Mouse (Mus musculus) hindbrain, embryonic 13.5 days (tissue): ENCODE measurements around the gene Tex30. TPM values are rescaled to one million over a fixed set of nuclear protein-coding genes. Genes with fewer than 3 reads are reported as not detected.
A peak's percentile ranks its signal among the peaks of the same experiment; 100 is the strongest.

ENCODE experiments used
- ATAC-seq: fragments of 200-750 bp; cut with Nextera tagmentation; 2 replicates; pipeline ENCODE4 v1.8.0; 2017; ENCODE audit warnings: moderate TSS enrichment; ENCODE audit not compliant: low FRiP score
- H3K27ac ChIP-seq: fragments of 300-500 bp; sonication (generic); 2 replicates; pipeline ENCODE4 v1.5.1; 2015; ENCODE audit warnings: inconsistent platforms, mild to moderate bottlenecking, moderate library complexity
- H3K27me3 ChIP-seq: fragments of 300-500 bp; sonication (generic); 2 replicates; pipeline ENCODE4 v1.6.1; 2015; ENCODE audit warnings: mild to moderate bottlenecking, inconsistent platforms
- H3K36me3 ChIP-seq: fragments of 300-500 bp; sonication (generic); 2 replicates; pipeline ENCODE4 v1.6.1; 2015; ENCODE audit warnings: mild to moderate bottlenecking, inconsistent platforms
- H3K4me1 ChIP-seq: fragments of 300-500 bp; sonication (generic); replicated peaks from 2 replicates; pipeline ENCODE4 v1.6.1; 2015; ENCODE audit warnings: inconsistent platforms
- H3K4me2 ChIP-seq: fragments of 300-500 bp; sonication (generic); 2 replicates; pipeline ENCODE4 v1.6.1; 2015; ENCODE audit warnings: inconsistent platforms, mild to moderate bottlenecking, moderate library complexity
- H3K4me3 ChIP-seq: fragments of 300-500 bp; sonication (generic); 2 replicates; pipeline ENCODE4 v1.5.1; 2015; ENCODE audit warnings: mild to moderate bottlenecking, inconsistent platforms
- H3K9ac ChIP-seq: fragments of 300-500 bp; sonication (generic); 2 replicates; pipeline ENCODE4 v1.6.1; 2015; ENCODE audit warnings: mild to moderate bottlenecking, inconsistent platforms
- H3K9me3 ChIP-seq: fragments of 300-500 bp; sonication (generic); 2 replicates; pipeline ENCODE4 v1.6.1; 2016; ENCODE audit warnings: inconsistent platforms
- WGBS: fragments of 180-500 bp; shearing (Covaris S2); methylation state at CpG from one replicate; pipeline ENCODE4 v1.1.7; 2015; 5-methylcytosine and 5-hydroxymethylcytosine counted together
- polyA plus RNA-seq: library from polyadenylated mRNA; unstranded; fragments of >200 nt; fragmentation: Nextera tagmentation; extraction: Ambion mirVana; gene quantifications from 2 replicates; pipeline ENCODE4 v1.2.1, GENCODE M21; 2015

Gene Tex30
- 51.7 and 56.6 TPM in 2 replicates for polyA plus RNA-seq

GRCm38 (mm10) chr1:44102259-44102717 lies at the start of gene Tex30:
TSS of gene Tex30 (minus strand) at chr1:44102441.
- Histone ChIP-seq H3K9me3 (no peaks in the 10 kb centered on the region), H3K36me3 (peaks cover 14% of the 10 kb centered on the region), H3K4me2 (peak within 1 kb of the TSS; percentile 71), H3K4me1 (peaks cover 12% of the 10 kb centered on the region), H3K27me3 (no peaks in the 10 kb centered on the region), H3K9ac (peak within 1 kb of the TSS; percentile 77), H3K27ac (peak within 1 kb of the TSS; percentile 91), H3K4me3 (peak within 1 kb of the TSS; percentile 82)
- ATAC-seq: peak; percentile 99
- WGBS: 0% methylated on average over 55 of the region's 55 CpGs

GRCm38 (mm10) chr1:44148706-44149105 lies 46.5 kb upstream of the Tex30 start:
- Histone ChIP-seq H3K9me3 (no peaks in the 10 kb centered on the region), H3K36me3 (peaks cover 6% of the 10 kb centered on the region), H3K27ac (peak overlapping the region; percentile 99; the same call in 1 of the 2 replicates), H3K9ac (peak overlapping the region; percentile 92), H3K27me3 (no peaks in the 10 kb centered on the region), H3K4me1 (peaks cover 11% of the 10 kb centered on the region), H3K4me3 (peak overlapping the region; percentile 88), H3K4me2 (peak overlapping the region; percentile 69)
- ATAC-seq: no peak
- WGBS: 33% methylated on average over 6 of the region's 6 CpGs

GRCm38 (mm10) chr1:44147563-44148381 lies 45.5 kb upstream of the Tex30 start, which contains the start of gene Ercc5:
TSS of gene Ercc5 (plus strand) at chr1:44147744.
- Histone ChIP-seq H3K36me3 (peaks cover 15% of the 10 kb centered on the region), H3K27ac (peak within 1 kb of the TSS; percentile 99), H3K27me3 (no peaks in the 10 kb centered on the region), H3K4me1 (peaks cover 11% of the 10 kb centered on the region), H3K9ac (peak within 1 kb of the TSS; percentile 92), H3K4me2 (peak within 1 kb of the TSS; percentile 69), H3K9me3 (no peaks in the 10 kb centered on the region), H3K4me3 (peak within 1 kb of the TSS; percentile 88)
- ATAC-seq: peak; percentile 98
- WGBS: under 1% methylated on average over 66 of the region's 66 CpGs

- Histone ChIP-seq H3K4me2 (no peak overlapping the region), H3K27ac (no peak overlapping the region), H3K4me3 (no peak overlapping the region), H3K36me3 (peaks cover 60% of the 10 kb centered on the region), H3K9me3 (no peaks in the 10 kb centered on the region), H3K4me1 (peaks cover 5% of the 10 kb centered on the region), H3K27me3 (no peaks in the 10 kb centered on the region), H3K9ac (no peak overlapping the region)
- 93% methylated on average over 5 of the region's 5 CpGs for WGBS
- ATAC-seq: no peak
Observed at GRCm38 (mm10) chr1:44142747-44143146, 40.5 kb upstream of the Tex30 start.

GRCm38 (mm10) chr1:44140232-44140631 lies 38.0 kb upstream of the Tex30 start:
- Histone ChIP-seq H3K4me2 (no peak overlapping the region), H3K4me1 (no peaks in the 10 kb centered on the region), H3K9me3 (no peaks in the 10 kb centered on the region), H3K9ac (no peak overlapping the region), H3K27me3 (no peaks in the 10 kb centered on the region), H3K27ac (no peak overlapping the region), H3K36me3 (peaks cover 75% of the 10 kb centered on the region), H3K4me3 (no peak overlapping the region)
- ATAC-seq: no peak
- WGBS: 90% methylated on average over 4 of the region's 4 CpGs

GRCm38 (mm10) chr1:44129929-44130581 lies 27.8 kb upstream of the Tex30 start:
- peaks cover 56% of the 10 kb centered on the region for H3K36me3 ChIP-seq
- ATAC-seq: no peak
- no peak overlapping the region for H3K4me2 ChIP-seq

GRCm38 (mm10) chr1:44125590-44125989 lies 23.3 kb upstream of the Tex30 start:
- Histone ChIP-seq H3K9ac (no peak overlapping the region), H3K4me1 (peaks cover 19% of the 10 kb centered on the region), H3K36me3 (peaks cover 57% of the 10 kb centered on the region), H3K9me3 (no peaks in the 10 kb centered on the region), H3K4me2 (no peak overlapping the region), H3K27me3 (no peaks in the 10 kb centered on the region), H3K27ac (no peak overlapping the region), H3K4me3 (no peak overlapping the region)
- no peak for ATAC-seq
- 98% methylated on average over 4 of the region's 4 CpGs for WGBS

More at GRCm38 (mm10) chr1:44129929-44130581, 27.8 kb upstream of the Tex30 start:
- Histone ChIP-seq H3K9me3 (no peaks in the 10 kb centered on the region), H3K27me3 (no peaks in the 10 kb centered on the region), H3K27ac (no peak overlapping the region), H3K4me3 (no peak overlapping the region), H3K4me1 (no peaks in the 10 kb centered on the region), H3K9ac (no peak overlapping the region)
- WGBS: 85% methylated on average over 4 of the region's 4 CpGs

- Histone ChIP-seq H3K27ac (no peak overlapping the region), H3K4me1 (peaks cover 31% of the 10 kb centered on the region), H3K27me3 (no peaks in the 10 kb centered on the region), H3K36me3 (peaks cover 33% of the 10 kb centered on the region), H3K4me3 (no peak overlapping the region), H3K4me2 (peak overlapping the region; percentile 30; the same call in 1 of the 2 replicates), H3K9ac (no peak overlapping the region), H3K9me3 (no peaks in the 10 kb centered on the region)
- no peak for ATAC-seq
- WGBS: 95% methylated on average over 3 of the region's 3 CpGs
Observed at GRCm38 (mm10) chr1:44122256-44122655, 20.0 kb upstream of the Tex30 start.

GRCm38 (mm10) chr1:44120074-44120406 lies 17.8 kb upstream of the Tex30 start:
- no peaks in the 10 kb centered on the region for H3K27me3 ChIP-seq
- peaks cover 31% of the 10 kb centered on the region for H3K4me1 ChIP-seq
- no peaks in the 10 kb centered on the region for H3K9me3 ChIP-seq
- peak overlapping the region; percentile 66 for H3K4me3 ChIP-seq
- peaks cover 27% of the 10 kb centered on the region for H3K36me3 ChIP-seq
- peak overlapping the region; percentile 83 for H3K4me2 ChIP-seq
- H3K27ac ChIP-seq: peak overlapping the region; percentile 97
- ATAC-seq: peak; percentile 22; the same call in 1 of the 2 replicates
- 4% methylated on average over 6 of the region's 6 CpGs for WGBS
- peak overlapping the region; percentile 92 for H3K9ac ChIP-seq

- peaks cover 21% of the 10 kb centered on the region for H3K36me3 ChIP-seq
- H3K4me1 ChIP-seq: peaks cover 31% of the 10 kb centered on the region
- no peaks in the 10 kb centered on the region for H3K27me3 ChIP-seq
- under 1% methylated on average over 40 of the region's 43 CpGs for WGBS
- peak; percentile 90 for ATAC-seq
- no peaks in the 10 kb centered on the region for H3K9me3 ChIP-seq
- peak overlapping the region; percentile 97 for H3K27ac ChIP-seq
- H3K4me3 ChIP-seq: peak overlapping the region; percentile 66
- peak overlapping the region; percentile 83 for H3K4me2 ChIP-seq
- peak overlapping the region; percentile 92 for H3K9ac ChIP-seq
Observed at GRCm38 (mm10) chr1:44119201-44120073, 17.2 kb upstream of the Tex30 start.

GRCm38 (mm10) chr1:44118239-44119054 lies 16.2 kb upstream of the Tex30 start, which contains the start of the genes Kdelc1 and Bivm:
TSS of gene Kdelc1 (minus strand) at chr1:44118808.
TSS of gene Bivm (plus strand) at chr1:44118957.
- H3K9ac ChIP-seq: peak within 1 kb of the TSS; percentile 92
- H3K27ac ChIP-seq: peak within 1 kb of the TSS; percentile 97
- peak within 1 kb of the TSS; percentile 83 for H3K4me2 ChIP-seq
- H3K9me3 ChIP-seq: no peaks in the 10 kb centered on the region
- ATAC-seq: peak; percentile 98
- under 1% methylated on average over 39 of the region's 39 CpGs for WGBS
- peak within 1 kb of the TSS; percentile 66 for H3K4me3 ChIP-seq
- H3K4me1 ChIP-seq: peaks cover 31% of the 10 kb centered on the region
- no peaks in the 10 kb centered on the region for H3K27me3 ChIP-seq
- H3K36me3 ChIP-seq: peaks cover 18% of the 10 kb centered on the region
